Mouse (Mus musculus): ENCODE data around the gene Kel. TPM values are rescaled to one million over a fixed set of nuclear protein-coding genes. Genes with fewer than 3 reads are reported as not detected.

The Kel gene
- polyA plus RNA-seq (2012; rRNA removed), result not detected in 2 replicates

GRCm38 (mm10) chr6:41704123-41704522 lies at the start of gene Kel:
Gene Kel, minus strand, starts transcription at chr6:41704339.

GRCm38 (mm10) chr6:41684131-41684530 lies 20.0 kb downstream of the Kel start, which contains the start of gene Llcfc1:
Gene Llcfc1, plus strand, starts transcription at chr6:41684431.

GRCm38 (mm10) chr6:41680669-41681068 lies 23.5 kb downstream of the Kel start, which contains the start of gene Trpv5:
Gene Trpv5, minus strand, starts transcription at chr6:41680769.

Other genes starting within 250 kb of the Kel start
- not detected in 2 replicates for gene Prss1, start 245.4 kb downstream of the Kel start, polyA plus RNA-seq (2012; rRNA removed)
- 1.4 and 5.8 TPM in 2 replicates for gene Prss2, start 182.6 kb downstream of the Kel start, polyA plus RNA-seq (2012; rRNA removed)
- gene Ephb6, start 98.9 kb downstream of the Kel start, polyA plus RNA-seq (2012; rRNA removed), result 40.8 and 41.1 TPM in 2 replicates
- 5.2 and 6.3 TPM in 2 replicates for gene Trpv6, start 67.9 kb downstream of the Kel start, polyA plus RNA-seq (2012; rRNA removed)
- not detected in 2 replicates for gene Trpv5, start 23.6 kb downstream of the Kel start, polyA plus RNA-seq (2012; rRNA removed)
- not detected in 2 replicates for gene Llcfc1, start 19.9 kb downstream of the Kel start, polyA plus RNA-seq (2012; rRNA removed)
- gene Olfr459, start 70.8 kb upstream of the Kel start, polyA plus RNA-seq (2012; rRNA removed), result not detected in 2 replicates
- not detected in 2 replicates for gene Pip, start 143.2 kb upstream of the Kel start, polyA plus RNA-seq (2012; rRNA removed)
- not detected in 2 replicates for gene Sval2, start 148.7 kb upstream of the Kel start, polyA plus RNA-seq (2012; rRNA removed)
- gene Sval1, start 247.3 kb upstream of the Kel start, polyA plus RNA-seq (2012; rRNA removed), result not detected in 2 replicates

All from ovary, adult 2 months (tissue).